Mouse (Mus musculus) left cerebral cortex, adult 18-20 months (tissue): ENCODE results near the gene Slc38a1. TPM values are rescaled to one million over a fixed set of nuclear protein-coding genes. Genes with fewer than 3 reads are reported as not detected.
A peak's percentile ranks its signal among the peaks of the same experiment; 100 is the strongest.

Experiments
- DNase-seq, 2 experiments: peaks; one replicate each; pipeline ENCODE4 v3.0.0; 2021 to 2022; ENCODE audit warnings: low spot score in 2 of 2, mixed read lengths in 1 of 2
- long read RNA-seq, 2 experiments: library from polyadenylated mRNA; stranded (forward); transcript quantifications; one replicate each; pipeline ENCODE4 v2.0.0; 2021
- total RNA-seq, 2 experiments: library from RNA; stranded (reverse); gene quantifications; 2 replicates each; pipeline ENCODE4 v1.2.3; 2021

Slc38a1 gene
- 100 to 1,000 TPM; 112 to 114 TPM for total RNA-seq
- long read RNA-seq, experiment 1, full-length matches to known transcripts = 15 of 45 reads
- long read RNA-seq, experiment 1, partial matches to known transcripts = 4 of 45 reads
- long read RNA-seq, experiment 1, other reads (novel, unspliced or antisense) = 26 of 45 reads
- long read RNA-seq, experiment 2, full-length matches to known transcripts = 10 of 28 reads
- long read RNA-seq, experiment 2, partial matches to known transcripts = 16 of 28 reads
- long read RNA-seq, experiment 2, other reads (novel, unspliced or antisense) = 2 of 28 reads

DNA sequence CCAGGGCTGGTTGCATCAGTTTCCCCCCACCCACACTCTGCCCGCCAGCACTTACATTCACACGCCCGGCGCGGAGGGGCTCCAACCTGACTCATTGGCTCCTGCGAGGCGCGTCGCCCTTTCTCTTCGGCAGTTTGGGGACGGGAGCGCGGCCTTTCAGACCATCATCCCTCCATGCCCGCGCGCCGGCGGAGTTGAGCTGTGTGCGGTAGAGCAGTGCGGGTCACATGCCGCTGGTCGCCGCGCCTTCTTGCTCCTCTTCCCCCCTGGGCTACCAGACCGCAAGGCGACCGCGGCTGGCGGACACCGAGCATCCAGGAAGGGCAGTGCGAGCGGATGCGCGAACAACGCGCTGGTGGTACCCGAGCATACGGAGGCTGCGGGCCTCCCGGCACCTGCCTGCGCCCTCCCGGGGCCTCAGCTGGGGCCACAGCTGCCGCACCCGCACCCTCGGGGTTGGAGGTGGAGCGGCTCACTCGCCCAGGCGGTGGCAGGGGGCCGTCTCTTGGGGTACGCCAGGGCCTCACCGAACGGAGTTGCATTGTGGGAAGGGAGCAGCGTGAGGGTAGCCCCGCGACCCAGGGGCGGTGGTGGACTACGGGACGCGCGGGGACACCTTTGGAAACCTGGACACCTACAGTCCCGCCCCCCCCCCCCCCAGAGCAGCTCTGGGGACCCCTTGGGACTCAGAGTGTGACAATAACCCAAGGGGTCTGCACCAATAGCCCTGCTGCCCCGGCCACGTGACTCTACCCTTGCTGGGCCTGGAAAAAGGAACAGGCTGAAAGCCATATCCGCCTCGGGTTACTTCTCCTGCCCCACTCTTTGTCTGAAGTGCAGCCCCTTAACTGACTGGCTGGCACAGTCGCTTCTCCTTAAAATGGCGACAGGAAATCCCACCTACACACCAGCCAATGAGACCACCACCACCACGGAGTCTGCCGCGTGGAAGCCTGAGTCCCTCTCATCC is at the start of gene Slc38a1:
Gene Slc38a1 (minus strand): TSS at position 478 of the 970 bp plus-strand sequence.
- DNase-seq = peak; percentile 44 to 62

DNA sequence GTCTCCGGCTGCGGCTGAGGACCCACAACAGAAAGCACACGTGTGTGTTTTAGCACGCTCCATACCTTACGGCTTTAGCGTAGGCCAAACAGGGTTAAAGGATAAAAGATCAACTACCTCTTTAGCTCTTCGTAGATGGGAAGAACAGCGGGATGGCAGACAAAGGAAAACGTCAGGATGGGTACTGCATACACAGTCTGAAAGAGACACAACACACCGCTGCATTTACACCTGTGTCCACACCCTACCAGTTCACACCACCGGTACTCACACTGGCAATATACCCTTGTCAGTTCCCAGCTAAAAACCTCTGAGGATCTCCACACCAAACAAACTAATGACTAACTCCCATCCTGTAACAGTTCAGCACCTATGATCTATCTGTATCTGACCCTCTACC is 49.7 kb upstream of the Slc38a1 start:
- DNase-seq = no peak

DNA sequence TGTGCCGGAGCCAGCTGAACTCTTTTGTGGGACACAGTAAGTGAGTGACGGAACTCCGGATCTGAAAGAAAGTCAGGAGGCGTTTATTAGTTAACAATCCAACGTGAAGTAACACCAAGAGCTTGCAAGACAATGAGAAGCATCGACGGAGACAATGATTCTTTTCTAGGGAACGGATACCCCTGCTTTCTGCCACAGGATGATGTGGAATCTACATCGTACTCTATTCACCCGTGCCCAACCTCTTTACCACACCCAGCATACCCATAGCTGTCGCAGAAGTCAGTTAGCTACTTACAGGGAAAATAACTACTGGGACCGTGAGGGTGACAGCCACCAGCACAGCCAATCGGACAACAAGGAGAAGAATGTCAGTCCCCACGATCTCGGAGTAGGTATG is 48.7 kb upstream of the Slc38a1 start:
- DNase-seq = no peak

DNA sequence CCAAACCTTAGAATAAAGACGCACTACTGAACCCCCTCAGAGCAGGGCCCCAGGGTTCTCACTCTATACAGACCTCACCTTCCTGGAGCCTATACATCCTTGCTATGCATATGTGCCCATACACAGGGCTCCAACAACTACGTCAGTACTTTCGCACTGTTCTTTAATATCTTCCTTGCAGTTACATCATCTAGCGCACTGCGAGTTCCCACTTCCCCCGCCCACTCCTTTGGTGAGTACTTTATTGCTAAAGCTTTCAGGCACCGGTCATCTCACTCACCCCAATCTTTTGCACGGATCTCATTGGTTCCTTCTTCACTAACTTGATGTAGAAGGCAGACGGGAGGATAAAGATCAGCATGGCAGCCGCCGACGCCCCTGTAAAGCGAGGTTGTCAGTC is 48.1 kb upstream of the Slc38a1 start:
- no peak for DNase-seq

DNA sequence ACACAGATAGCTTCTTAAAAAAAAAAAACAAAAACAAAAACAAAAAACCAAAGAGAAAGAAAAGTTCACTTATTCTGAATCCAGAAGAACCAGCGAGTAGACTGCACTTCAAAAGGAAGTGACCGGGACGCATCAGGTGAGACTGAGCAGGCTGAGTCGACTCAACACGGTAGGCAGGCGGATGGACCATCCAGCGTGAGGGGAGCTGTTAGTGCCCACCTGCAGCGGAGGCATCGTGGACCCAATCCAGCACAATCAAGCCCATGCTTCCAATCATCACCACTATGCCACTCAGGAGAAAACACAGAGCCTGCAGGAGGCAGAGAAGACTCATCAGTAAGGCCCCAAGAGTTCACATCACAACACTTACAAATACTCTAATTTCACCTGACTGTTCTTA is 47.2 kb upstream of the Slc38a1 start:
- DNase-seq = no peak

DNA sequence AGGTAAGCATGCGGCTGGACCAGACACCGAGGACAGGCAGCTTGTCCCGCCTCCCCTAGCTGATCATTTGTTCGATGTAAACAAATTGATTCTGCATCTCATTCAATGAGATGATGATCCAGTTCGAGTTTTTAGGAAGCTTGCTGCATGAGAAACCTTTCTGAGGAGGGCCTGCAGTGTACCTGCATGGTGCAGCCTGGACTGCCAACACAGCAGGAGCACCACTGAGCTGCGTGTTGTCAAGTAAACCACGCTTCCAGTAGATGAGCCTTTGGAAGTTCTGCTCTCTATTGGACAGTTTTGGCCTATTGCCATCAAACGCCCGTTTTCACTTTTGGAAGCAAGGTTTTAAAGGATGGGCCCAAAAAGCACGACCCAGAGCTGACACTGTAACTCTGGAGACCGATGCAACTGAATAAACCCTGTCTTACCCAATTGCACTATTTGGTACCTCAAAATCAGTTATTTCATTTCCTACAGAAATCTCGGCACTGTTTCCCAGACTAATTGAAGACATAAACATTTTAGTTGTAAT is 46.1 kb upstream of the Slc38a1 start:
- DNase-seq = no peak

DNA sequence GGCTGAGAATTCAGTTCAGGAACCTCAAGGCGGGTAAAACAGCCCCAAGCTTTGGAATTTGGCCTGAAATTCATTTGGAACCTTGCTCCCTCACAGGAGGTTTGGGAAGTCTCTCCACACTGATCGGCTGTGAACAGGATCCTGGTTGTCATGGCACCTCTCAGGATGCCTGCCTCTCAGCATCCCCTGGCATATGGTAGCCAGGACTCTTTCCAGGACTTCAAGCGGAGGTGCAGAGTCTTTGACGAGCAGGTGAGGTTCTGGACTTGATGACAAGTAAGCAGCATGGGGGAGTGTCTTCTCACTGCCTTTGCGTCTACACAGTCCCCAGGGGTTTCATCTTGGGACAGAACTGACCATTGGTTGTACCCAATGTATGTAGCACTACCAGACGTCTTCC is 45.3 kb upstream of the Slc38a1 start:
- DNase-seq = no peak

DNA sequence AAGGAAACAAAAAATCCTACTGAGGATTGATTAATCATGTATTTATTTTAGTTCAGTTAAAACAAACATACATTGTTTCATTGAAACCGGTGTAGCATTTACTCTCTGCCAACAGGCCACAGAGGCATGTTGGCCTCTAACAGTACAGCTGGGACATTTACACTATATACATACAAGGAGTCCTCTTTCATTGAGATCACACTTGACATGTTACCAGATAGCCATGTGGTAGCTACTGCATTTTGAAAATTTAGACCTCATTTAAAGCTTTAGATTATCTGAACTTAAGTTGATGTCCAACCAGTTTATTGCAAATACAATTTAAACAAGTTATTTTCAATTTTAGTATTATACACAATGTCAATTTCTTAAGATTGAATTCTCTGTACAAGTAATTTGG is 44.7 kb upstream of the Slc38a1 start:
- DNase-seq = no peak

DNA sequence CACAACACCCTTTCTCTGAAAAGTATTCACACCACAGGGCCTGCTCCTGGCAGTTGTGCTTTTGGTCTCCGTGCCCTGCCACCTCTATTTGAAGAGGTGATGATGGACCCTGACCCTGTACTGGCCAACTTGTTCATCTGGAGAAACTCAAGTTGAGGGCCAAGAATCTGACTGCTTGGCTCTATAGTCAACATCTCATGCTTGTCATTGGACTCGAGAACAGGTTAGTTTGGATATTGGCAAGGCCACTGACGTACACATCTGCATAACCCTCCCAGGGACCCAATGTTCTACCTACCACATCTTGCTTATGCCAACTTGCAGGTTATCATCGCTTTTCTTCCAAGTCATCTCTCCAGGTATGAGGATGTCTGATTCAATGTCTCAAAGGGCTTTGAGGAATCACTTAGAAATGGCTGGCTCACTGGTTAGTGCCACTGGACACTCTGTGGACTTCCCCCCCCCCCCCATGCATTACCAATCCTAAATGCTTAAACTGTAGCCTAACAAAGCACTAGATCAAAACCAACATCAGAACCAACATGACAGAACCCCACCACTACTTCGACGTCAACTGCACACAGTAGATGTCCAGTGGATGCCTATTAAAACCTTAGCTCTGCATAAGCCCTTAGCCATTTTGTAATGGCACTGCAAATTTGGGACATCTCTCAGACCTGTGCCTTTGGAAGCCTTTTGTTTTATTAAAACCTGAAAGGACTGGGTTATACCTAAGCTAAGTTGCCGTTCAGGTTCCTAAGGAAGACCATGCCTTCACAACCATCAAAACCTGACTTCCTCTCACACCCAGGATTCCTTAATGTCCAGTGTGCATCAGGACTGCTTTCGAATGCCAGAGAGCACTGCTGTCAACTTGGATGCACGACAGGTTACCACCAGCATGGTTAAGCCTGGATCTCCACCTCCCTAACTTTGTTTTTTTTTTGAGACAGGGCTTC is 43.8 kb upstream of the Slc38a1 start:
- no peak for DNase-seq

DNA sequence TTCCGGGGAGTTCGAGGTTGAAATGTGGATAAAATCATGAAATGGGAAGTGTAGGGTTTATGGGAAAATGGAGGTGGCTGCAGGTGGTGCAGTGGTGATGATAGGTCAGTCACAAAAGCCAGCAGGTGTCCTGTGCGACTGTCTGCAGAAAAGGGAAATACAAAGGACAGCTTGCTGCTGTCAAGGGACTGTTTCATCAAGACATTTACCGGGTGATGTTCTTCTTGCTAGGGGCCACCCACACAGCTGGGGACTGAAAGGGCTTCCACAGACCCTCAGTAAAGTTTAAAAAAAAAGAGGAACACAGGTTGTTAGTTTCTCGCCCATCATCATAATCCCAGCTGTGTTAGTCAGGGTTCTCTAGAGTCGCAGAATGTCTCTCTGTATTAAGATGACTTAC is 42.6 kb upstream of the Slc38a1 start:
- DNase-seq = no peak

DNA sequence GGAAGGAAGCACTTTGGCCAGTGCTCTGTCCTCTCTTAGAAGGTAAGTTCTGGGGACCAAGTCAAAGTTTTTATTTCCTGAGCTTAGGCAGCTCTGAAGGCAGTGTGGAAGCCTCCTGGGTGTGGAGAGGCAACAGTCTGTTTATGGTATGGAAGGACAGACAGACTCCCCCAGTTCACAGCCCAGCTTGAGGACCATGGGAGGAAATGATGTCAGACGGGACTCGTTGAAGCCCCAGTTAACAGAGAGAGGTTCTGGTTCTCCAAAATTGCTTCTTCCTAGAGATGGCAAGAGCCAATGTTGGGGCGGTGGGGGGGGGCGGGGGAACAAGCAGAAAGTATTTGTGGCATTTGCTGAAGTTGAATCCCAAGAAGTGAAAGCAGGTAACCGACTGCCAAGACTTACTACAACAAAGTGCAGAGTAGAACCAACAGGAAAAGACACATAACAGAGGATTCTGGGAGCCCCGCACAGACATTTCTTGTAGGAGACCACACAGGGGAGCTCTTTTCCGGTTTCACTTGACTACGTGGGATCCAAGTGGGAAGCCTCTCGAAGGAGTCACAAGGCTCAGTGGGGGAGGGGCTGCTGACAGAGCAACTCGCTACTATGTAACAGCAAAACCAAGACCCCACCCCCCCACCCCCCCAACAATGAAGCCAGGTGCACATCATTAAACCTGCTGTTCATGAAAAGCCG is 41.6 kb upstream of the Slc38a1 start:
- DNase-seq = peak in 1 of 2 experiments; percentile 40

DNA sequence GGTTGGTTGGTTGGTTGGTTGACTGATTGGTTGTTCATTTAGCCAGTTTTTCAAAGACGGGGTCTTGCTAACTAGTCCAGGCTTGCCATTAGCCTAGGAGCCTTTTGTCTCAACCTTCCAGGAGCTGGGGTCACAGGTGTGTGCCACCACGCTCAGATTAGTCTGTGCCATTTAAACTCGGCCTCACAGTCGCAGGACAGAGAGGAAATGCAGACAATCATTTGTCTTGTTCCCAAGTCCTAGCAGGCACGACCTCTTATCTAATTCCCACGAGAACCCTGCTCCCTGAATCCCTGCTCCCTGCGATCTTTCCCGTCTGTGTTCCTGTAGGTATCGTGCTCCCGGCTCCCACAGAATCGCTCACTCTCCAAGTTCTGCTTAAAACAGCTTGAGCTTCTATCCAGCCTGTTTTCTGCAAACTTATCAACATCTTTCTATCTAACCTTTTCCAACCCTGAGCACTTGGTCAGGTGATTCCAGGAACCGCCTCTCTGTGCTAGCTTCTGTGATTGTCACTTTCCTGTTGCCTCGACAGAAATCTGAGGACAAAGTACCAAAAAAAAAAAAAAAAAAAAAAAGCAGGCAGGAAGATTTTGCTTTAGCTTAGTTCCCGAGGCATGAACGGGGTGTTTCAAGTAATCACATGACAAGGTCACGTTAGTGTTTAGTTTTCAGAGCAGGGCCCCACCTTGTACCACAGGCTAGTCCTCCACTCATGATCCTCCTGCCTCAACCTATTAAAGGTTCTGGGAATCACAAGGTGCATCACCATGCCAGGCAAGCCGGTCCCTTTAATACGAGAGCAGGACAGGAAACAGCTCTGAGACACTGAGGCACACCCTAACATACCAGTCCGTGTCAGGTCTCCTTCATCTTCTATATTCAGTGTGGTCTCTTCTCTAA is 36.4 kb upstream of the Slc38a1 start:
- no peak for DNase-seq

DNA sequence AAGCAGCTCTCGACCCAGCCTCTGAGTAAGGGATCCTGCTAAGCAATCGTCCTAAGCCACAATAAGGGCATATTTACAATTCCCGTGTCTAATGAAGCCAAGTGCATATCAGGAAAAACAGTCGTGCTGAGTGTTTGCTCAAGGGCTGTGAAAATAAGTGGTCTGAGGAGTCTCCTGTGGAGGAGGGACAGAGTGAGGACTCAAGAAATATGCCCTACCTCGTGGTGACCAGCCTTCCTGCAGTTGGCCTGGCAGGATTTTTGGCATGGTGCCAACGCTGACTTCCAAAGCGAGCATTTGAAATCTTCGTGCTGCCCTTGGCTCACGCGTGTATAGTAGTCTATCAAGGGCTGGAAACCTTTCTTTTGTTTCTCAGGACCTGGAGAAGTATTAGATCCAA is 33.8 kb upstream of the Slc38a1 start:
- DNase-seq = no peak

DNA sequence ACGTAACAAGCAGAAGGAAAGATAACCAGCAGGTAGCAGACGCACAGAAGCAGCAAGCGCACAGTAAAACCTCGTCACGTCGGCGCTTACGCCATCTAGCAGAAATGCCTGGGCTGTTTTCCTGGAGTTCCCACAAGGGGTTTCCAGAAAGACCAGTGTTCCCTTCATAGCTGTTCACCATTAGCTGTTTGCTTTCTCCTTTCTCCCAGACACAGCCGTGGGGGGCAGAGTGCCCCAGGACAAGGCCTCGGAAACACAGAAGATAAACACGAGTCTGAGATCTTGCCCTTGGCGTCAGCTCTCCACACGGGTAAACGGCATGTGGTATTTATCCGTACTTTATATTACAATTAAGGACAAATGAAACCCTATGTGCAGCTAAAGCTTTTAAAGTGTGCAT is 33.0 kb upstream of the Slc38a1 start:
- DNase-seq = no peak

DNA sequence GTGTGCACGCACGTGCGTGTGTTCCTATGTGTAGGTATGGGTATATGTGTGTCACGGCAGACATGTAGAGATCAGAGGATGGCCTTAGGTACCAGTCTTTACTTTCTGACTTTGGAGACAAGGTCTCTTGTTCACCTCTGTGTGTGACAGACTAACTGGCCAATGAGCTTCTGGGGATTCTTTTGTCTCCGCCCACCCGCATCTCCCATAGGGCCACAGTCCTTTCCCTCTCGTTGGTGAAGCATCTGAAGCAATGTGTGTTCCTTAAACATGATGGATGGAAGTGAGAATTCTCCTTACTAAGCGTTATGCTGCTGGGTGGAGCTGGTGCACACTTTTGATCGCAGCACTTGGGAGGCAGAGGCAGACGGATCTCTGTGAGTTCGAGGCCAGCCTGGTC is 32.3 kb upstream of the Slc38a1 start:
- DNase-seq = no peak

DNA sequence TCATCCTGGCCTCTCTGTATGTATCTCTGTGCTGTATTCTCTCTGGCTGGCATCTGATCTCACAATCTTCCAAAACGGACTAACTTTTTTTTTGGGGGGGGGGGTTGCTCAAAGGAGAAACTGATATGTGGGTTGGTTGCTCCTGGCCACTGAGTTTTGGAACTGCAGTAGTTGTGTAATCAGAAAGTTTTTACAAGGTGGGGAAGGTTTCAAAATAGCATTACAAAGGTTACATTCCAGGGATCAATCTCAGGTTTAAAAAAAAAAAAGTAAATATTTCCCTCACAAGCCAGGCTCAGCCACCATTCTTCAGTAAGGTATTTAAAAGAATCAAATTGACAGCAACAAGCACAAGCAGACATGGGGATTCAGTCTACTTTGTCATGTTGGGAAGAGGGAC is 31.4 kb upstream of the Slc38a1 start:
- no peak for DNase-seq

DNA sequence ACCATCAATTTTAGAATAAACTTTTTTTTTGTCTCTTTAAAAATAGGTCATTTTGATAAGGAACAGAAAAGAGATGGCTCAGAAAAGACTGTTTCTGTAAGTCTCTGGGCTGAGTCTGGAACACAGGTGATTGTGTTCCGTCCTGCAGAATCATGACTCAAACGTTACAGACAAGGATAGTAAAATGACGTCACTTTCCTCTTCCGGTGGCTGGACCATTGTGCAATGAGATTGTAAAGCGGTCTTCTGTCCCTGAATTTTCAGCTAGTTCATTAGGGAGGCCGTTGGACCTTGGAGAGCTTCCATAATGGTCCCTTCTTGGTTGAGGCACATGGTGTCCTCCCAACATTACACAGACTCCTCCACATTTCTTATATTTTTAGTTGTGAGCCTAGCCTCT is 27.0 kb upstream of the Slc38a1 start:
- DNase-seq = no peak

DNA sequence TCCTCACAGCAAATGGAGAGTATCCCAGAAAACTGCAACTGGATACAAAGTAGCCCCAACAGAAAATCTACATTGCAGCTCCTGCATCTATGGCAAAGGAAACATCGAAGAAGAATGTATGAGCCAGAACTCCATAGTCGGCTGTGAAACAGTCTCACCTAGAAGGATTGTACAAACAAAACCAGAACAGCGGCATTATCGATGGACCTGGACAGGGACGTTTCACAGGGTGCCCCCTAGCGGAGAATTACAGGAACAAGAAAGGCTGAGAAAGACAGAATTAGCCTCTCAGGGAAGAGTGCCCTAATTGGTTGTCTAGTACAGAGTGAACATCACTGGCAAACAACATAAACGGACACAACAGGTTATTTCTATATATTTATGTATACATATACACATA is 23.9 kb upstream of the Slc38a1 start:
- peak; percentile 59 to 72 for DNase-seq

DNA sequence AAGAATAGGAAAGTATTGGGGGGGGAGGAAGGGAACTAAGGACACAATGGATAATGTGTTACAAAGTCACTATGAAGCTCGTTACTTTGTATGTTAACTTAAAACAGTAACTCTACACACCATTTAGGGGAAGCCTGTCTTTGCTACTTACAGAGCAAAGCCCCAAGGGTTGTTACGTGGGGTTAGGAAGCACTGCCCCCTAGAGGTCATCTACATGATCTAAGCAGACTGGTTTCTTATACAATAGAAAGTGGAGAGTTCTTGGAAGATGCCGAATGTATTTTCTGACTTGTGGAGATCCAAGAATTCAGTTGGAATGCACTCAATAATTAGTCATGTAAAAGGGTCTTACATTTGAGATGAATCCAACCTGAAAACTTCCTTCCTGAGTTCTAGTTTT is 23.2 kb upstream of the Slc38a1 start:
- peak; percentile 58 to 71 for DNase-seq
